Mouse (Mus musculus) midbrain, embryonic 14.5 days (tissue): ENCODE data around the gene Pde3a. TPM values are rescaled to one million over a fixed set of nuclear protein-coding genes. Genes with fewer than 3 reads are reported as not detected.

Experiments used
- ATAC-seq: fragments of 200-750 bp; cut with Nextera tagmentation; 2 replicates; pipeline ENCODE4 v1.8.0; 2017; ENCODE audit warnings: moderate number of reproducible peaks, moderate library complexity; ENCODE audit not compliant: low FRiP score, low TSS enrichment
- DNase-seq: peaks from one replicate; pipeline ENCODE4 v3.0.0-alpha.2; 2015
- H3K27ac ChIP-seq: fragments of 300-500 bp; sonication (generic); replicated peaks from 2 replicates; pipeline ENCODE4 v1.5.1; 2014; ENCODE audit warnings: mild to moderate bottlenecking, low read depth, low read length, moderate library complexity
- H3K27me3 ChIP-seq: fragments of 300-500 bp; sonication (generic); 2 replicates; pipeline ENCODE4 v1.6.1; 2014; ENCODE audit warnings: low read length, control low read depth, mixed read lengths; ENCODE audit not compliant: control insufficient read depth, insufficient read depth
- H3K36me3 ChIP-seq: fragments of 300-500 bp; sonication (generic); 2 replicates; pipeline ENCODE4 v1.6.1; 2014; ENCODE audit warnings: low read length, control low read depth; ENCODE audit not compliant: control insufficient read depth, insufficient read depth
- H3K4me1 ChIP-seq: fragments of 300-500 bp; sonication (generic); 2 replicates; pipeline ENCODE4 v1.6.1; 2014; ENCODE audit warnings: mild to moderate bottlenecking, antibody characterized with exemption, low read length, control low read depth; ENCODE audit not compliant: control insufficient read depth, insufficient read depth
- H3K4me2 ChIP-seq: fragments of 300-500 bp; sonication (generic); 2 replicates; pipeline ENCODE4 v1.6.1; 2014; ENCODE audit warnings: mild to moderate bottlenecking, low read length, moderate library complexity
- H3K4me3 ChIP-seq: fragments of 300-500 bp; sonication (generic); replicated peaks from 2 replicates; pipeline ENCODE4 v1.5.1; 2014; ENCODE audit warnings: low read depth, low read length
- H3K9ac ChIP-seq: fragments of 300-500 bp; sonication (generic); replicated peaks from 2 replicates; pipeline ENCODE4 v1.6.1; 2014; ENCODE audit warnings: mild to moderate bottlenecking, low read length, moderate library complexity
- H3K9me3 ChIP-seq: fragments of 300-500 bp; sonication (generic); 2 replicates; pipeline ENCODE4 v1.6.1; 2016; ENCODE audit warnings: low read length, control low read depth, mixed read lengths; ENCODE audit not compliant: control insufficient read depth
- WGBS: fragments of 180-500 bp; shearing (Covaris S2); extraction: QIAGEN DNeasy Blood & Tissue Kit; methylation state at CpG from one replicate; pipeline ENCODE4 v1.1.7; 2014; 5-methylcytosine and 5-hydroxymethylcytosine counted together
- polyA plus RNA-seq: library from polyadenylated mRNA; unstranded; fragments of >200 nt; fragmentation: Nextera tagmentation; extraction: Ambion mirVana; gene quantifications from 2 replicates; pipeline ENCODE4 v1.2.1, GENCODE M21; 2014

Gene Pde3a
- polyA plus RNA-seq, 1 experiment from 2014 or later = 3.1 TPM

DNA sequence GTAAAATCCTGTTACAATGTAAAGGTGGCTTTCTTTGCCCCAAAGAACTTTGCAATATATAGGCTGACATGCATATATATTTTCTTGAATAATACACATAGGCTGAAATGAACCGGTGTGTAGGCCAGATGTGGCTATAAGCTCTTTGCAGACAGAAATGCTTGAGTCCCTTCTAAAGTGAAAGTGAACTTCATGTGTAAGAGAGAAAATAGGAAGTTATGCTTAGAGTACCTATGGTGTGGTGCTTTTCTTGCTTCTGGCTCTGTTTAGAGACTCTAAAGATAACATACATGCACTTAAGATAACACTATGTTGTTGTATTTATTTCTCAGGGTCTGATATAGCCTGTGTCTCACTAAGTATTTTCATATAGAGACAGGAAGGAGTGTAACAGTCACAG, 58.3 kb downstream of the Pde3a start:
- H3K4me2 ChIP-seq = no peak overlapping the region
- no peak for ATAC-seq
- H3K4me1 ChIP-seq = no peaks in the 10 kb centered on the region
- H3K9me3 ChIP-seq = no peaks in the 10 kb centered on the region
- no peak for DNase-seq
- 93% methylated on average over 1 of the region's 1 CpGs for WGBS
- no peak overlapping the region for H3K27ac ChIP-seq
- H3K36me3 ChIP-seq = no peaks in the 10 kb centered on the region
- no peak overlapping the region for H3K4me3 ChIP-seq
- no peaks in the 10 kb centered on the region for H3K27me3 ChIP-seq
- H3K9ac ChIP-seq = no peak overlapping the region

DNA sequence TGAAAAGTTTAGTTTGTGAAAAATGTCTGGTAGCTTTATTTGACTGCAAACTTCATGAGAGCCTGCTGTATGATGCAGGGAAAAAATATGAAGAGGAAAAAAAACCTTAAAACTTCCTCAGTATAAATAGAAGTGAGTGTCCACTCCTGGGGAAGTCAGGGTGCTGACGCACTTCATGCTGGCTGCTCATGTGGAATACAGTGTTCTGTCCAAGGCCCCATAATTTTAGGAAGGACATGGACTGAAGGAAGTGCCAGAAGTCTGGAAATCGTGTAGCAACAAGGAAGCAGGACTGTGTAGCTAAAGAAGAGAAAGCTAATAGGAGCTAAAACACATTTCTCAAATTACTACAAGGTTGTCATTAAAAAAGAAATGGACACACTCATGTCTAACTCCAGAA, 59.4 kb downstream of the Pde3a start:
- Histone ChIP-seq H3K36me3 (no peaks in the 10 kb centered on the region), H3K27me3 (no peaks in the 10 kb centered on the region), H3K4me3 (no peak overlapping the region), H3K9ac (no peak overlapping the region), H3K4me1 (no peaks in the 10 kb centered on the region), H3K9me3 (no peaks in the 10 kb centered on the region), H3K4me2 (no peak overlapping the region), H3K27ac (no peak overlapping the region)
- WGBS = 83% methylated on average over 2 of the region's 2 CpGs
- ATAC-seq = no peak
- DNase-seq = no peak

DNA sequence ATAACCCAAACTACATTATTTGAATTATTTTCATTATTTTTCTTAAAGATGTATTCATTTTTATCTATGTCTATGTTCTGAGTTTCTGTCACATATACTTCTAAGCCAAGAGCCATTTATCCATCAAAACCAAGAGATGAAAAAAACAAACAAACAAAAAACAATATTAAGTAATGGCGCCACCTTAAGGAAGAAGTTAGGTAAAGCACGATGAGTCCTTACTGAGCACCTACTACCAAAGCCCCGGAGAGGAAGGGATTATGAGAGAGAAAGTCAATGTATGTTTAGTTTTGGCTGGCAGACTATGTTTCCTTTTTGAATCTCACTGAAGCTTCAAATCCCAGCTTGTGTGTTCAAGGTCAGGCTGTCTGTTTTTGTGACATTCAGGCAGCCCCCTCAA, 60.8 kb downstream of the Pde3a start:
- Histone ChIP-seq H3K27me3 (no peaks in the 10 kb centered on the region), H3K4me2 (no peak overlapping the region), H3K36me3 (no peaks in the 10 kb centered on the region), H3K9ac (no peak overlapping the region), H3K27ac (no peak overlapping the region), H3K4me1 (no peaks in the 10 kb centered on the region), H3K9me3 (no peaks in the 10 kb centered on the region), H3K4me3 (no peak overlapping the region)
- peak; percentile 57 for DNase-seq
- no peak for ATAC-seq
- 42% methylated on average over 3 of the region's 3 CpGs for WGBS

DNA sequence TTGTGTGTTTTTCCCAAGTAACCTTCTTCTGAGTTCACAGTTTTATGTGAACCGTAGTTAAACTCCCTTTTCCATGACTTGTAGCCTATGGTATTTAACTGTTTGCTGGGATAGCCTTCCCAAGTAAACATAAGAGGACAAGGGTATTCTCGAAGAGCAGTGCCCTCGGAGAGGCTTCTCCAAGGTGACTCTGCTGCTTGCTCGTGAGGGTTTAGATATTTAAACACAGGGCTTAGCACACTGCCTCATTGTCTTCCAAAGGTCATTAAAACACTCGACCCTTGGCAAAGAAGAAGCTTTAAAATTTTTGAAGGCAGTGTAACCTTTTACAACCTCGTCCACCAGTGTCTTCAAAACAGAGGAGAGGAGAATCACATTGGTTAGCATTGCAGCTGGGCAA, 61.3 kb downstream of the Pde3a start:
- H3K27ac ChIP-seq = no peak overlapping the region
- no peaks in the 10 kb centered on the region for H3K36me3 ChIP-seq
- 71% methylated on average over 6 of the region's 6 CpGs for WGBS
- H3K9ac ChIP-seq = no peak overlapping the region
- H3K4me1 ChIP-seq = no peaks in the 10 kb centered on the region
- no peaks in the 10 kb centered on the region for H3K9me3 ChIP-seq
- no peak for ATAC-seq
- no peak for DNase-seq
- H3K4me2 ChIP-seq = no peak overlapping the region
- no peaks in the 10 kb centered on the region for H3K27me3 ChIP-seq
- no peak overlapping the region for H3K4me3 ChIP-seq

DNA sequence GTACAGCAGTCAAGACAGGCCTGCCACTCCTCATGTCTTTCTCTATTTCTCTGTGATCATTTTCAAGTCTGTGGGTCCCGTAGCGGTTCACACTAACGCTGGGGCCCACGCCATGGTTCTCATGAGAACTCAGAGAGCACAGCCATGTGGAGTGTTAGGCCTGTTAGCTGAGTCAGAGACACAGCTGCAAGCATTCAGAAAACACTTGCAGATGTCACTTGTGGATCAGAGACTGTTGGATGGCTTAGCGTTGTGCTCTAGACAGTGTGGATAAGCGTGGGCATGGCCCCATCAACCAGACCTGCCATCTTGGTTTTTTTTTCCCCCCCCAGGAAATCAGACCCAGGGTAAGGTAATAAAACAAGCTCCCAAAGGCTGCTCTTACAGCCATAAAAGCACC, 62.5 kb downstream of the Pde3a start:
- WGBS = 94% methylated on average over 6 of the region's 6 CpGs
- DNase-seq (no peak), ATAC-seq (no peak)
- no peak overlapping the region for H3K9ac ChIP-seq
- no peak overlapping the region for H3K27ac ChIP-seq
- H3K27me3 ChIP-seq = no peaks in the 10 kb centered on the region
- H3K36me3 ChIP-seq = no peaks in the 10 kb centered on the region
- H3K4me1 ChIP-seq = no peaks in the 10 kb centered on the region
- no peaks in the 10 kb centered on the region for H3K9me3 ChIP-seq
- no peak overlapping the region for H3K4me3 ChIP-seq
- H3K4me2 ChIP-seq = no peak overlapping the region

DNA sequence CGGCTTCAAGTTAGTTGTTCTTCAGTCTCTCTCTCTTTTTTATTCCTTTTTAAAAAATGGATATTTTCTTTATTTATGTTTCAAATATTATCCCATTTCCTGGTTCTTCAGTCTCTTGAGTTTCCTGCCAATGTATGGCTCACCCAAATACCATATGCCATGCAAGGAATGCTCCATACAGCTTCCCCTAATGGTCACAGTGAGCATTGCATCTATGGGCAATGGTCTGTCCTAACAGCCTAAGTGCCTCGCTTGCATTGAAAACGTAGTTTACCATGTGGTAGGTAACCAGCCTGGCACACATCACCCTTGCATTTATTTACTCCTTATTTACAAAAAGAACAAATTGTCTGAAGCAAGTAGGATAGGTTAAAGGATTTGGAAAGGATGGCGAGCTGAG, 64.0 kb downstream of the Pde3a start:
- DNase-seq (no peak), ATAC-seq (no peak)
- Histone ChIP-seq H3K27me3 (no peaks in the 10 kb centered on the region), H3K4me1 (no peaks in the 10 kb centered on the region), H3K4me2 (no peak overlapping the region), H3K27ac (no peak overlapping the region), H3K9ac (no peak overlapping the region), H3K4me3 (no peak overlapping the region), H3K9me3 (no peaks in the 10 kb centered on the region), H3K36me3 (no peaks in the 10 kb centered on the region)
- 92% methylated on average over 4 of the region's 4 CpGs for WGBS

DNA sequence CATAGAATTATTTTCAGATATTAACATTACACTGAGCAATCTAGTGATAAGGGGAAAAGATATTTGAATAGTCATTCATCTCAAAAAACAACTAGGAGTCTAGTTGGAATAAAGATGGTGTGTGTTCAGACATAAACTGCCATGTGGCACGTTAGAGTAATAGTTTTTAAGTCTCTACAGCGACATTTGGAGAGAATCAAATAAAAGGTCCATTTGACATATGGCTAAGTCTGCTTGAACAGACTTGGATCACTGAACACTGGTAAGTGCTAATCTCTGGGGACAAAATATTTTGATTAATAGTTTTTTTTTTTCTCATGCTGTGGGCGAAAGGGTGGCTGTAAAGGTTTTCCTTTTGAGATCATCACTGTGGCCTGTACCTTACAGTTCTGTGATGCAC, 69.4 kb downstream of the Pde3a start:
- H3K4me3 ChIP-seq = no peak overlapping the region
- DNase-seq = no peak
- ATAC-seq = no peak
- H3K9me3 ChIP-seq = no peaks in the 10 kb centered on the region
- WGBS = 84% methylated on average over 3 of the region's 3 CpGs
- H3K36me3 ChIP-seq = no peaks in the 10 kb centered on the region
- H3K9ac ChIP-seq = no peak overlapping the region
- H3K27me3 ChIP-seq = no peaks in the 10 kb centered on the region
- H3K27ac ChIP-seq = no peak overlapping the region
- no peak overlapping the region for H3K4me2 ChIP-seq
- H3K4me1 ChIP-seq = no peaks in the 10 kb centered on the region

DNA sequence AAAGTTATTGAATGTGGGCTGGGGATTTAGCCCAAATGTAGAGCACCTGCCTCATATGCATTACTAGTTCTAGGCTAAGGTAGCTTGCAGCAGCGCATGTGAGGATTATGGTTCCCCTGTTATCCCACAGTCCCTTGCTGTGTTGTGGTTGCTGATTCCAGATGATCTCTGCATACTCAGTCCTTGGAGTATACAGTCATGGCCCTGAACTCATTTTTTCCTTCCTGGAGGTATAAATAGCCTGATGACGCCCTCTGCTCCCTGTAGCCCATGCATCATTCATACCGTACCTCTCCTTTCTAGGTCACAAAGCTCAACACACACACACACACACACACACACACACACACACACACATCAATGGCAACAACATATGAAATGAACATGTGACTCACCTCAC, 72.2 kb downstream of the Pde3a start:
- DNase-seq (no peak), ATAC-seq (no peak)
- Histone ChIP-seq H3K27me3 (no peaks in the 10 kb centered on the region), H3K9ac (no peak overlapping the region), H3K27ac (no peak overlapping the region), H3K4me2 (no peak overlapping the region), H3K4me3 (no peak overlapping the region), H3K4me1 (no peaks in the 10 kb centered on the region), H3K9me3 (no peaks in the 10 kb centered on the region), H3K36me3 (no peaks in the 10 kb centered on the region)
- WGBS = 81% methylated on average over 3 of the region's 3 CpGs

DNA sequence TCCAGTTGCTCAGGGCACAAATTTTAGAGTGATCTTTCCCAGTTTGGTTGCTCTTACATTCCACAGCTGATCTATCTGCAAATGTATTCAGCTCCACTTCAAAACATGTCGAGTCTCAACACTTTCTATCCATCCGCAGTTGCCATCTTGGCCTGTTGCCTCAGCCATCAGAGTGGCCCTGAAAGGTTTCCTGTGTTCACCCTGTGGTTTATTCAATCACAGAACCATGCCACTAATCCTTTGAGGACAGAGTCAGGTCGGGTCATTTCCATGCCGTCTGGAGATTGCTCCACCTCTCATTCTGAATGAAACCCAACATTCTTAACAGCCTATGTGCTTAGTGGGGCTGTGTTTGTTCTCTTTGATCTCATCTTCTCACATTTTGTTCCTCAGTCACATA, 73.9 kb downstream of the Pde3a start:
- Histone ChIP-seq H3K27me3 (no peaks in the 10 kb centered on the region), H3K4me1 (no peaks in the 10 kb centered on the region), H3K4me3 (no peak overlapping the region), H3K27ac (no peak overlapping the region), H3K9me3 (no peaks in the 10 kb centered on the region), H3K9ac (no peak overlapping the region), H3K4me2 (no peak overlapping the region), H3K36me3 (no peaks in the 10 kb centered on the region)
- no peak for ATAC-seq
- 52% methylated on average over 4 of the region's 4 CpGs for WGBS
- no peak for DNase-seq
